Mouse (Mus musculus): Measurements from ENCODE around the gene Clcc1.

Gene Clcc1

GRCm38 (mm10) chr3:108701256-108701655 is 47.5 kb downstream of the Clcc1 start:
- no peak for DNase-seq (ENCODE audit: low spot score in 2 of 2)

- no peak for DNase-seq (ENCODE audit: low spot score in 2 of 2)
These were observed 49.1 kb downstream of the Clcc1 start for GRCm38 (mm10) chr3:108702789-108703188.

GRCm38 (mm10) chr3:108711296-108711695 is 57.6 kb downstream of the Clcc1 start:
- DNase-seq (ENCODE audit: low spot score in 2 of 2) = no peak

GRCm38 (mm10) chr3:108713065-108713675 is 59.5 kb downstream of the Clcc1 start:
- DNase-seq (ENCODE audit: low spot score in 2 of 2) = no peak

- DNase-seq (ENCODE audit: low spot score in 2 of 2) = no peak
These were observed 61.1 kb downstream of the Clcc1 start for GRCm38 (mm10) chr3:108714837-108715236.

GRCm38 (mm10) chr3:108717896-108718502 is 64.3 kb downstream of the Clcc1 start:
- DNase-seq (ENCODE audit: low spot score in 2 of 2) = no peak

GRCm38 (mm10) chr3:108719357-108719756 is 65.6 kb downstream of the Clcc1 start:
- DNase-seq (ENCODE audit: low spot score in 2 of 2) = no peak

- DNase-seq (ENCODE audit: low spot score in 2 of 2) = no peak
These were observed 66.0 kb downstream of the Clcc1 start for GRCm38 (mm10) chr3:108719761-108720160.

- DNase-seq (ENCODE audit: low spot score in 2 of 2) = peak; percentile 36 to 42
These were observed 67.6 kb downstream of the Clcc1 start for GRCm38 (mm10) chr3:108721076-108721991.

GRCm38 (mm10) chr3:108722036-108722872 is 68.5 kb downstream of the Clcc1 start, which contains the start of gene Gpsm2:
Gpsm2 (minus strand) TSS chr3:108722309.
- peak; percentile 96 for DNase-seq (ENCODE audit: low spot score in 2 of 2)

- DNase-seq (ENCODE audit: low spot score in 2 of 2) = no peak
These were observed 72.7 kb downstream of the Clcc1 start for GRCm38 (mm10) chr3:108726413-108726812.

GRCm38 (mm10) chr3:108727344-108727743 is 73.6 kb downstream of the Clcc1 start:
- DNase-seq (ENCODE audit: low spot score in 2 of 2) = no peak

- DNase-seq (ENCODE audit: low spot score in 2 of 2) = no peak
These were observed 74.1 kb downstream of the Clcc1 start for GRCm38 (mm10) chr3:108727776-108728175.
